Mouse (Mus musculus) ovary, postnatal 36 days (tissue): ENCODE results near the gene Phyhd1.

Experiments used
- DNase-seq: peaks from one replicate; pipeline ENCODE4 v3.0.0; 2022; ENCODE audit warnings: low spot score, mixed read lengths

Phyhd1 gene

DNA sequence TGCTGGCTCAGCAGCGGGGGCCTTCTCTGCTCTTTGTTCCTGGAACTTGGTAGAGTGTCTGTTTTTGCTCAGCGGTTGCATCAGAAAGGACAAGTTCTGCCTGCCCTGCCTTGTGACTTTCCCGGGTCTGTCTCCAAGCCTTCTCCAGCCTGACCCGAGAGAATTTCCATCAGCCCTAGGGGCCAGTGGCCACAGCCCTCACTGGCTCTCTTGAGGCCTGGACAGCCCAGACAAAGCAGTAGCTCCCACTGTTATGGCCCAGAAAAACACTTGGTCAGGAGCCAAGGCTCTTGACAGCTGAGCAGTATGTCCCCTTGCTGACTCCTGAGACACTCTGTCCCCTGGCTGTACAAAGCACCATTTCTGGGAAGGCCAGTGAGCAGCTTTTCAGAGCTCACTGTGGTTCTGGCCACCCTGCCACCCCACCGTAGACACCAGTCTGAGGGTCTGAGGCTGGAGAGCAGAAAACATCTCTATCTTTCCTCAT is at the start of gene Phyhd1:
Phyhd1 (plus strand) TSS at position 437 of the 487 bp plus-strand sequence.
- DNase-seq, result peak; percentile 52

DNA sequence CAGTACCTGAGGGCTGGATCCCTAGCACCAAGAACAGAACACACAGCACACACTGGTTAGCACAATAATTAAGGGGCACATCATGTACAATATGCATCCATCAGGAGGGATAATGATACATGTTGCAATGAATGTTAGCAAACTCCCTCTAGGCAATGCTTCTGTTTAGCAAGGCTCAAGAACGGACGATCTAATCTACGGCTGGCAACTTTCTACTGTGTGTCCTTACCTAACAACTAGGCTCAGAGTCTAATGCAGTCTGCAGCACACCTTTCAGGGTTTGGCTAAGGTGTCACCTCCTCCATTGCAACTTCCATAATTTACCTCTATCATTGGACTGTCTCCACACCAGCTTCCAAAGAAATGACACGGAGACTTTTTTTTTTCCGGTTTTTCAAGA is 49.7 kb upstream of the Phyhd1 start:
- DNase-seq, result no peak

- DNase-seq, result no peak
Measured at GRCm38 (mm10) chr2:30235593-30235992, 30.4 kb upstream of the Phyhd1 start.

DNA sequence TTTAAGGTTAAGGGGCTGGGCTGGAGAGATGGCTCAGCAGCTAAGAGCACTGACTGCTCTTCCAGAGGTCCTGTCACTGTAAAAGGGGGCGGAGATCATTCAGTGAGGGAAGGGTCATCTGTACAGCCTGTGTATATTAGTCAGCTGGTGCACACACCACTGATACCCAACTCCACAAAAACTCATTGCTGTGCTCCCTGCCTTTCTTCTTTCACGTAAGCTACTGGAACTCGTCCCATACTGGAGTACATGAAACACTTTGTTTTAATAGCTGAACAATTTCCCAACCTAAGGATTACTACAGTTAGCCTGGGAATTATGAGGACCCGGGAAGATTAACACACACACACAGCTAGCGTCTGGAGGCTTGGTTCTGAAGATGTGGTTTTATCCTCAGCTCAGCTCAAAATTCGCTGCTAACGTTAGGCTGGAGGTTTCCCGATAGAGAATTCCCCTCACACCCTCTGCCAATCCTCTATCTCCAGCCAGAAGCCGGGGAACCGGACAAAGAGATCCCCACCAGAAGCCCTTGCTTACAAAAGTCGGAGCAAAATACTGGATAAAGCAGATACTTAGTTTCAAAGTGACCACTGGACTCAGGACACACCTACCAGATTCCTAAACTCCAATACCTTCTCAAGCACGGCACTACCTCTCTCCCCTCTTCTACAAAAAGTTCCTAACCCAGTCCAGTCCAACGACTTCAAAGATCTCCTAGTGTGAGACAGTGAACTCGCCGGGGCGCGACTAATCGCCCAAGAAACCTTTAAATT is 29.4 kb upstream of the Phyhd1 start:
- no peak for DNase-seq

DNA sequence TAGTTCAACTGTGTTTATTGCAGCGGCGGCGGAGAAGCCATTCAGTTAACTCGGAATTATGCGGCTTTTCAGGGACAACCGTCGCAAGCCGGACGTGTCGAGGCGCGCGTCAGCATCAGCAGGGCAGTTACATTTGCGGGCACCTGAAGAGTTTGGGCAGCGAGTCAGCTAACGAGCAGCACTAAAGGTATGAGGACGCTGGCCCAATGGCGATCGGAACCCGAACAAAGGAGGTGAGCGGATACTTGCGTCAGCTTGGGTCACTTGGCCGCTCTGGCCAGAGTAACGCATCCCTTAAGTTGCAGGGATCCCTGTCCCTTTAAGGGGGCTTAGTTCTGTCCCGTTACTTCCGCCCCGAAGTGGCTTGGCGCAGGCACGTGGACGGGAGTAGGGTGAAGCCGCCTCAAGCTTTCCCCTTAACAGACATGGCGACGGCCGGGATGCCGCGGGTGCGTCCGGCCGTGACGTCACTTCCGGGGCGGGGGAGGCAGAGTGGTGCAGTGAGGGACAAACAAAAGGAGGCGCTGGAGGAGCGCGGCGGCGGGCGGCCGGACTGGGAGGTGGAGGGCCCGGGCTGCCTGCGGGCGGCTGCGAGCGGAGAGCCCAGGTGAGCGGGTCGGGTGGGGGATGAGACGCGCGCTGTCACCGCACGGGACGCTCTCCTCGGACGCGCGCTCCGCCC is 28.7 kb upstream of the Phyhd1 start, which contains the start of gene Lrrc8a:
Lrrc8a (plus strand) TSS at position 517 of the 682 bp plus-strand sequence.
- peak; percentile 100 for DNase-seq

- DNase-seq, result peak; percentile 81
Measured at GRCm38 (mm10) chr2:30237881-30238280, 28.1 kb upstream of the Phyhd1 start.

- DNase-seq, result no peak
Measured at GRCm38 (mm10) chr2:30238906-30239465, 27.0 kb upstream of the Phyhd1 start.

DNA sequence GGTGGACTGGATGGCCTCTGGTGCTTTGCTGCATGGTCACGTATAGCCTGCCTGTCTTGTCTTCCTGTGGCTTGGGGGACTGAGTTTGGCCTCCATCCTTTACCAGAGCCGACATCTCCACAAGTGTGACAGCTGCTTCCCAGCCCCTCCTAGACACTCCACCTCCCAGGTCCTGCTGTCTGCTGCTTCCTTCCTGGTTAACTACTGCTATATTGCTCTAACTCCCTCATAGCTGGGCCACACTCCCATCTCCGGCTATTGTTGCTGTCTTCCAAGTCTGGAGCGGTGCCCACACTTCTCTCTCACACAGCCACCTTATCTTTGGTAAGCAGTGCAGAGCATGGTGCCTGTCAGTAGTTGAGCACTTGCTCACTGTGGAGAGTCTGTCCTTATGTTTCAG is 26.2 kb upstream of the Phyhd1 start:
- no peak for DNase-seq

- DNase-seq, result no peak
Measured at GRCm38 (mm10) chr2:30240267-30240666, 25.7 kb upstream of the Phyhd1 start, which contains the start of gene Gm28035. TSS of gene Gm28035 (plus strand) at chr2:30240567.

DNA sequence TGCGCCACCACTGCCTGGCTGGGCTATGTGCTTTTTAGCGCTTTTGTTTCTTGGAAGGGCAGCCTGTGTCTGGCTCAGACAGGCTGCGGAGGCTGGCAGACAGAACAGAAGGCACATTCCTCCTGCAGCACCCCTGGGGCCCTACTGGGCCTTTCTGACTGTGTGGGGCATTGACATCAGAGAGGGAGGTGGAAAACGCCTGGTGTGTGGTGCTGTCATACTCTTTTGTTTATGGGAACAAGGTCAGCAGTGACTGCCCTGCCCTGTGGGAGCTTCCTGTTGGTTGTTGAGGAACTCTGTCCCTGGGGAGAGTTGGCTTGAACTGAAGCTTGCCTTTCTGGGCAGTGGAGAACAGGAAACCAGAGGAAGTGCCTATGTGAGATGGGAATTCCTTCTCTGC is 23.5 kb upstream of the Phyhd1 start:
- DNase-seq, result peak; percentile 37

DNA sequence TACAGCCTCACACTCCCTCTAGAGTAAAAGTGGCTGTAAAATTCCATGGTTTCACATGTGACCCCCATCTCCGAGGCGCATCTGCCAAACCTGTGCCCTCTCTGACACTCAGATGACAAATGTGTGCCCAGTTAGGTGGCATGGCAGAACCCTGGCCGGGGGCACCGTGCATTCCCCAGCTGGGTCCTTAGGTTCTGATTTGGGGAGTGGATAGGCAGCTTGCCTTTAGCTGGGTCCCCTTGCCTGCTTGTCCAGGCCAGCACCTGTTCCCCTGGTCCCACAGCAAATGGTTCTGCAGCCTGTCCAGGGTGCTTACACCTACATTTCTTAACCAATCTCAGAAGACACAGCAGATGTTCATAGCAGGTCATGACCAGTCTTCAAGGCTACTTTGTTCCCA is 22.6 kb upstream of the Phyhd1 start:
- no peak for DNase-seq

DNA sequence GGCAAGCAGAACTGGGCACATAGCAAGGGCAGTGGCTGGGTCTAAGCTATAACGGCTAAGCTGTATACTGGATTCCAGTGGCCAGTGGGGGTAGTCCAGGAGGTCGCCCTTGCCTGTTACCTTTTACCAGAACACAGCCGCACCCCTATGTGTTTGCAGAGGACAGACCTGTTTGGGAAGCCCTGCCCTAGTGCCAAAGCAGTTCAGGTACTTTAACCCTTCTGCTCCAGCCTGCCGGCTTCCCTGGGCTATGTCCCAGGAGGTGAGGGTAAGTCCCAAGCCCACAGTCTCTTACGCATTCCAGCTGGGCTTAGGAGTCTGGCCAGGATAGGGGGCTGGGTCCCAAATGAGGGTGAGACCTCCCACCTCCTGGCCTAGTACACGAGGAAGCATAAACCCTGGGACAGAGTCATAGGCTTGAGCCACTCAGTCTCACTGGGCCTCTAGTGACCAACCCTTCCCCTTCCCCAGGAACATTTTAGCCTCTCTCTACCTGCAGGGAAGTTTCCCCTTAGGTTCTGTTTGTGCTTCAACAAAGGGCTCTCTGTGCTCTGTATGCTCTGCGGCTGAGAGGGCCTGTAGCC is 21.3 kb upstream of the Phyhd1 start:
- DNase-seq, result no peak

DNA sequence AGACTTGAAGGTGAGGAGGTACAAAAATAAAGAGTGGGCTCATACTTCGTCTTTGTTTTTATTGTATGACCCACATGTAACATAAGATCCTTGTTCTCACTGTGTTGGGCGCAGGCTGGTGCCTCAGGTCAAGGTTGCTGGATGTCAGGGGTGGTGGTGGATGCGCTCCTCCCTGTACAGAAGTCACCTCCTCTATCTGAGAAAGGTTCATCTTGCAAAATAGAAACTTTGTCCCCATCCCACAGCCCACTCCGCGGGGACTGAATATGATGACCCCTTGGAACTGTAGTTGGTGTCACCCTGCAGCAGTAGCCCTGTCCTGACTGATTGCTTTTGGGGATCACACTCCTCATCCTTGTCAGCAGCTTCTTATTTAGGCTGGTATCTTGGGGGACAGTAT is 19.0 kb upstream of the Phyhd1 start:
- no peak for DNase-seq

GRCm38 (mm10) chr2:30247681-30248080 is 18.3 kb upstream of the Phyhd1 start:
- DNase-seq, result no peak

DNA sequence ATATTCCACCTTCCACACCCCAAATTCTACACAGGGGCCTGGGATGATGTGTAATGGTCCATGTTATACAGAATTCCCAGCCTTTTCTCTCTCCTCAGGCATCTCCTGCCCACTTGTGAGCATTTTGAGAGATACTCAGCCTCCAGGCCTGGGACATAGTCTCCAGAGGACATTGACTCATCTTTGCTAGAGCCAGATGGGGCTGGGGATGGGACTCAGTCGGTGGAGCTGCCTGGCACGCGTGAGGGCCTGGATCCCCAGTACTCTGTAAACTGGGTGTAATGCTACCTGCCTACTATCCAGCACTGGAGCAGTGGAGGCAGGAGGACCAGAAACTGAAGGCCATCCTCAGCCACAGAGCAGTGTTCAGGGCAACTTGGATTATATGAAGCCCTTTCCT is 16.8 kb upstream of the Phyhd1 start:
- no peak for DNase-seq

DNA sequence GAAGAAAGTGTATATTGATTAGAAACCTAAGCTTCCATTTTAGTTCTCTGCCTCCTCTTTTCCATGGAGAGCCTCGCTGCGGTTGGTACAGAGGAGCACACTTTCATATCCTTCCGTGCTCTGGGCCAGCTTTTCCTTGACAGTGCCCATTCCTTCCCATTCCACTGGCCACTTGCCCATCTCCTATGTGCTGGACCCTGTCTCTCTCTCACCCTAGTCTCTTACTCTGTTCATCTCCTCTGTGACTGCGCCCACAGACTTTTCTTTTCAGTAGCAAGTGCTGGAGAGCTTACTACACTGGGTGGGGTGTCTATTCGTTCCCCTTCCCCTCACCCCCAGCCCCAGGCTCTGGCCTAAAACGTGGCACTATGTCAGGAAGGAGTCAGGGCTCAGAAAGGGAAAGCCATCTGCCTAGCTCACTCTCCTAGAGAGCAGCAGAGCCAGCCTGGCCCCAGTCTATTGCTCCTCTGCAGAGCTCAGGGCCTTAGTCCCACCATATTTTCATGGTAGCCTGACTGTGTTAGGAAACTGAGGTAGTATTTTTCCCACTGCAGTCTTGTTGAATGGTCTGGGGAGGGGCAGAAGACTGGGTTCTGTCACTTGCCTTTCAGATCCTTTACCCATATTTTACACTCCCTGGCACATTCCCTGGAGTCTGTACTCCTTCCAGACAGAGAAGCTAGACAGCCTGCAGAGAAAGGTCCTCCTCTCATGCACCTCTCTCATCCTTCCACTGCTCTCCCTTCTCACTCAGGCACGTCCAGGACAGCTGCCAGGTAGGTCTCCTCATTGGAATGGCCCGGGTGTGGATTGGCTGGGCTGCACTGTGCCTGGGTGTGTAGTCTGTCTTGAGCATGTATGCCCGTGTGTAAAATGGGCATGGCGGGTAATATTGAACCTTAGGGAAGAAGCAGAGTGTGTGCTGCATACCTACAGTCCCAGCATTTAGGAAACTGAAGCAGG is 15.6 kb upstream of the Phyhd1 start:
- DNase-seq, result no peak

DNA sequence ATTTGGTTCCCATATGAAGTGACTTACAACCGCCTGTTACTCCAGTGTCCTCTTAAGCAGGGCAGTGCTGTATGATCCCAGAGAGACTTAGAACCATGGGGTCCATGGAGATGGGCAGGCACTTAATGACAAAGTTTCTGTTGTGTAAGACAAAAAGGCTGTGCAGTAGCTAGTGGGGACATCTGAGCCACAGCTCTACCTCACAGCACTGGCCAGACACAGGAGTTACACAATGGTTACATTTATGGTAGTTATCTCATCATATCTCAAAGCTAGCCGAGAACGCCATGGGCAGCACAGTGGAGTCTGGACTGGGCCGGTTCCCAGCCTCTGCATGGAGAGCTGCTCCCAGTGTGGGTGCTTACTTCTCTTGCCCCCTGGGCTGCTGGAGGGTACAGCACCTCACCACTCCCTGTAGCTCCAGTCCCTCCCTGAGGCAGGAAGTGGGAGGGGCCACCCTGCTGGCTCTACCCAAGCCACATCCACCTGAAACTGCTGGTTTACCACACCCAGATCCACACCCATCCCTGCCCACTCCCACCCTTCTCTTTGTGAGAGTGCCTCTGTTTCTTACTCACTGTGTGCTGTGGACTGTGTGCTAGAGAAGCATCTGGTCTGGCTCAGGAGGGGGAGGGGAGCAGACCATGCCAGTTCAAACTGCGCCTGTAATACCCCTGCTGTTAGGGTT is 14.4 kb upstream of the Phyhd1 start:
- DNase-seq, result no peak

- DNase-seq, result no peak
Measured at GRCm38 (mm10) chr2:30252521-30252920, 13.5 kb upstream of the Phyhd1 start.

- DNase-seq, result no peak
Measured at GRCm38 (mm10) chr2:30253809-30254208, 12.2 kb upstream of the Phyhd1 start.

DNA sequence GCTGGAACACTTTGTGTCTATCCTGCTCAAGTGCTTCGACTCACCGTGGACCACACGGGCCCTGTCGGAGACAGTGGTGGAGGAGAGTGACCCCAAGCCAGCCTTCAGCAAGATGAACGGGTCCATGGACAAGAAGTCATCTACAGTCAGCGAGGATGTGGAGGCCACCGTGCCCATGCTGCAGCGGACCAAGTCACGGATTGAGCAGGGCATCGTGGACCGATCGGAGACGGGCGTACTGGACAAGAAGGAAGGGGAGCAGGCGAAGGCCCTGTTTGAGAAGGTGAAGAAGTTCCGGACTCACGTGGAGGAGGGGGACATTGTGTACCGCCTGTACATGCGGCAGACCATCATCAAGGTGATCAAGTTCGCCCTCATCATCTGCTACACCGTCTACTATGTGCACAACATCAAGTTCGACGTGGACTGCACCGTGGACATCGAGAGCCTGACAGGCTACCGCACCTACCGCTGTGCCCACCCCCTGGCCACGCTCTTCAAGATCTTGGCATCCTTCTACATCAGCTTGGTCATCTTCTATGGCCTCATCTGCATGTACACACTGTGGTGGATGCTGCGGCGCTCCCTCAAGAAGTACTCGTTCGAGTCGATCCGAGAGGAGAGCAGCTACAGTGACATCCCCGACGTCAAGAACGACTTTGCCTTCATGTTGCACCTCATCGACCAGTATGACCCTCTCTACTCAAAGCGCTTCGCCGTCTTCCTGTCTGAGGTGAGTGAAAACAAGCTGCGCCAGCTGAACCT is 10.2 kb upstream of the Phyhd1 start:
- no peak for DNase-seq
